Mouse (Mus musculus): ENCODE measurements at regions not wholly inside any gene's neighbourhood (a gene's known extent, or its start where the extent isn't known, plus 50 kb on each side); places are given as distances from the start of the nearest gene placed in this dataset.

- no peaks in the 10 kb centered on the region for H3K27me3 ChIP-seq (ENCODE audit: control insufficient read depth, insufficient read depth, low read length)
- no peak overlapping the region for H3K27ac ChIP-seq (replicated peaks; ENCODE audit: insufficient read depth, low read depth, low read length)
- no peaks in the 10 kb centered on the region for H3K36me3 ChIP-seq (ENCODE audit: control insufficient read depth, insufficient read depth, low read length)
- no peak for DNase-seq (ENCODE audit: extremely low read depth, low read depth, low spot score)
- no peak overlapping the region for H3K9ac ChIP-seq (ENCODE audit: low read depth, low read length)
- H3K79me2 ChIP-seq (ENCODE audit: control insufficient read depth, insufficient read depth, low read length): no peaks in the 10 kb centered on the region
- no peaks in the 10 kb centered on the region for H3K4me1 ChIP-seq (ENCODE audit: control insufficient read depth, insufficient read depth, low read length)
- 87% methylated on average over 11 of the region's 11 CpGs for WGBS
- H3K4me3 ChIP-seq (ENCODE audit: insufficient read depth, low read depth, low read length): no peak overlapping the region
- TF ChIP-seq CTCF (IDR thresholded peaks at IDR 0.05; ENCODE audit: low read depth, low read length) (no peak), POLR2A (IDR thresholded peaks at IDR 0.05; ENCODE audit: extremely low read depth, insufficient read depth, low read length) (no peak)
These were observed 231.4 kb upstream of the Rgma start for GRCm38 (mm10) chr7:73143902-73144301.

- Histone ChIP-seq H3K27me3 (ENCODE audit: control insufficient read depth, insufficient read depth, low read length) (no peaks in the 10 kb centered on the region), H3K36me3 (ENCODE audit: control insufficient read depth, insufficient read depth, low read length) (no peaks in the 10 kb centered on the region), H3K79me2 (ENCODE audit: control insufficient read depth, insufficient read depth, low read length) (no peaks in the 10 kb centered on the region), H3K9ac (ENCODE audit: low read depth, low read length) (no peak overlapping the region), H3K4me1 (ENCODE audit: control insufficient read depth, insufficient read depth, low read length) (no peaks in the 10 kb centered on the region), H3K27ac (replicated peaks; ENCODE audit: insufficient read depth, low read depth, low read length) (no peak overlapping the region), H3K4me3 (ENCODE audit: insufficient read depth, low read depth, low read length) (no peak overlapping the region)
- TF ChIP-seq CTCF (IDR thresholded peaks at IDR 0.05; ENCODE audit: low read depth, low read length): no peak
- no peak for TF ChIP-seq POLR2A (IDR thresholded peaks at IDR 0.05; ENCODE audit: extremely low read depth, insufficient read depth, low read length)
- WGBS: 52% methylated on average over 4 of the region's 4 CpGs
- no peak for DNase-seq (ENCODE audit: extremely low read depth, low read depth, low spot score)
These were observed 230.5 kb upstream of the Rgma start for GRCm38 (mm10) chr7:73144846-73145245.

- Histone ChIP-seq H3K79me2 (ENCODE audit: control insufficient read depth, insufficient read depth, low read length) (no peaks in the 10 kb centered on the region), H3K4me3 (ENCODE audit: insufficient read depth, low read depth, low read length) (no peak overlapping the region), H3K9ac (ENCODE audit: low read depth, low read length) (no peak overlapping the region), H3K36me3 (ENCODE audit: control insufficient read depth, insufficient read depth, low read length) (no peaks in the 10 kb centered on the region), H3K4me1 (ENCODE audit: control insufficient read depth, insufficient read depth, low read length) (no peaks in the 10 kb centered on the region), H3K27me3 (ENCODE audit: control insufficient read depth, insufficient read depth, low read length) (no peaks in the 10 kb centered on the region), H3K27ac (replicated peaks; ENCODE audit: insufficient read depth, low read depth, low read length) (no peak overlapping the region)
- TF ChIP-seq CTCF (IDR thresholded peaks at IDR 0.05; ENCODE audit: low read depth, low read length) (no peak), POLR2A (IDR thresholded peaks at IDR 0.05; ENCODE audit: extremely low read depth, insufficient read depth, low read length) (no peak)
- DNase-seq (ENCODE audit: extremely low read depth, low read depth, low spot score): no peak
These were observed 228.1 kb upstream of the Rgma start for GRCm38 (mm10) chr7:73147251-73147650.

GRCm38 (mm10) chr7:73150436-73150835 lies 224.9 kb upstream of the Rgma start:
- no peak for DNase-seq (ENCODE audit: extremely low read depth, low read depth, low spot score)
- H3K9ac ChIP-seq (ENCODE audit: low read depth, low read length): no peak overlapping the region
- TF ChIP-seq POLR2A (IDR thresholded peaks at IDR 0.05; ENCODE audit: extremely low read depth, insufficient read depth, low read length) (no peak), CTCF (IDR thresholded peaks at IDR 0.05; ENCODE audit: low read depth, low read length) (no peak)
- no peak overlapping the region for H3K4me3 ChIP-seq (ENCODE audit: insufficient read depth, low read depth, low read length)
- H3K27ac ChIP-seq (replicated peaks; ENCODE audit: insufficient read depth, low read depth, low read length): no peak overlapping the region
- no peaks in the 10 kb centered on the region for H3K79me2 ChIP-seq (ENCODE audit: control insufficient read depth, insufficient read depth, low read length)
- no peaks in the 10 kb centered on the region for H3K4me1 ChIP-seq (ENCODE audit: control insufficient read depth, insufficient read depth, low read length)
- H3K36me3 ChIP-seq (ENCODE audit: control insufficient read depth, insufficient read depth, low read length): no peaks in the 10 kb centered on the region
- H3K27me3 ChIP-seq (ENCODE audit: control insufficient read depth, insufficient read depth, low read length): no peaks in the 10 kb centered on the region
- WGBS: 83% methylated on average over 7 of the region's 7 CpGs

GRCm38 (mm10) chr7:73151586-73152467 lies 223.5 kb upstream of the Rgma start:
- TF ChIP-seq CTCF (IDR thresholded peaks at IDR 0.05; ENCODE audit: low read depth, low read length) (no peak), POLR2A (IDR thresholded peaks at IDR 0.05; ENCODE audit: extremely low read depth, insufficient read depth, low read length) (no peak)
- Histone ChIP-seq H3K36me3 (ENCODE audit: control insufficient read depth, insufficient read depth, low read length) (no peaks in the 10 kb centered on the region), H3K79me2 (ENCODE audit: control insufficient read depth, insufficient read depth, low read length) (no peaks in the 10 kb centered on the region), H3K4me3 (ENCODE audit: insufficient read depth, low read depth, low read length) (no peak overlapping the region), H3K4me1 (ENCODE audit: control insufficient read depth, insufficient read depth, low read length) (no peaks in the 10 kb centered on the region), H3K27ac (replicated peaks; ENCODE audit: insufficient read depth, low read depth, low read length) (no peak overlapping the region), H3K9ac (ENCODE audit: low read depth, low read length) (no peak overlapping the region), H3K27me3 (ENCODE audit: control insufficient read depth, insufficient read depth, low read length) (no peaks in the 10 kb centered on the region)
- no peak for DNase-seq (ENCODE audit: extremely low read depth, low read depth, low spot score)
- 72% methylated on average over 14 of the region's 15 CpGs for WGBS

- TF ChIP-seq CTCF (IDR thresholded peaks at IDR 0.05; ENCODE audit: low read depth, low read length) (no peak), POLR2A (IDR thresholded peaks at IDR 0.05; ENCODE audit: extremely low read depth, insufficient read depth, low read length) (no peak)
- Histone ChIP-seq H3K27me3 (ENCODE audit: control insufficient read depth, insufficient read depth, low read length) (no peaks in the 10 kb centered on the region), H3K4me1 (ENCODE audit: control insufficient read depth, insufficient read depth, low read length) (no peaks in the 10 kb centered on the region), H3K27ac (replicated peaks; ENCODE audit: insufficient read depth, low read depth, low read length) (no peak overlapping the region), H3K36me3 (ENCODE audit: control insufficient read depth, insufficient read depth, low read length) (no peaks in the 10 kb centered on the region), H3K4me3 (ENCODE audit: insufficient read depth, low read depth, low read length) (no peak overlapping the region), H3K9ac (ENCODE audit: low read depth, low read length) (no peak overlapping the region), H3K79me2 (ENCODE audit: control insufficient read depth, insufficient read depth, low read length) (no peaks in the 10 kb centered on the region)
- 94% methylated on average over 1 of the region's 1 CpGs for WGBS
- no peak for DNase-seq (ENCODE audit: extremely low read depth, low read depth, low spot score)
These were observed 221.6 kb upstream of the Rgma start for GRCm38 (mm10) chr7:73153668-73154067.
